Mouse (Mus musculus) fibroblast of lung, adult 2 months (primary cell): ENCODE measurements at regions not wholly inside any gene's neighbourhood (a gene's known extent, or its start where the extent isn't known, plus 50 kb on each side); places are given as distances from the start of the nearest gene placed in this dataset.

Source experiments
- DNase-seq: peaks from one replicate; pipeline ENCODE4 v3.0.0-alpha.2; 2011; ENCODE audit warnings: low read depth

DNA sequence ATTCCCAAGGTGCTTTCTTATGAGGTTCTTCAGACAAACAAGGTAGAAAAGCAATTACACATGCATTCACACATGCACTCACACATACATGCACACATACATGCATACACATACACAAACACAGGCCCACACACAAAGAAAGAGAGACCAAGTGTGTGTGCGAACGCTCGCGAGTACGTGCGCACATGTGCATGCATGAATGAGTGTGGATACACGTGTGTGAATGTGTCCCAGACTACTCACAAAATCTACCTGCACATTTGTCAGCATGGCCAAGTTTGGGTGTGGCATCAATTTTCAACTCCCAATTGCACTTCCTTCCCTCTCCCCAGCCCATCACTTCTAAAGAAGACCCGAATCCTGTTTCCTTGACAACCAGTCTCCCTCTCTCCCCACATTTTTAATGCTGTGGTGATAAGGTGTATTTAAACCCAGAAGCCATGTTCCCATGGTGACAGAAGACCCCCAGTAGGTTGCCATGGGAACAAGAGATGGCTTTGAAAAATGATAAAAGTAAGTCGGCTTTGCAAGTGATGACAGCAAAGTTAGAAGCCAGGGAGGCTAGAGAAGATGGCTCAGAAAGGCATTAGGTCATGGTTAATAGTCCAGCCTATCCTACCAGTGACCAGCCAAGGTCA lies 206.3 kb downstream of the Rpl10-ps3 start:
- no peak for DNase-seq

DNA sequence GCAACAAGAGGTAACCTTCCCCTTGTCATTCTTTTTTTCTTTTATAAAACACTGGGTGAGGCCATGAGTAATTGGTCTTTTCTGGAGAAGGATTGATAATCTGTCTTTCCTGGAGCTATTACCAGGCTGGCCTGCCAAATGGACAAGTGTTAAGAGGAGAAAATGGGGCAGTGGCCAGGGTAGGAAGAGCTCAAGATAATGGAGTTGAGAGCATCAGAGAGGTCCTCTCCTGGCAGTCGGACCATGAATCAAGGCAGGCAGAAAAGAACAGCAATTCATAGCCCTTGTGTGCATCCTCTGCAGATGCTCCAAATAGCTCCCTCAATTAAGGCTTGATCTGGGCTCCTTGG lies 208.2 kb downstream of the Rpl10-ps3 start:
- no peak for DNase-seq

DNA sequence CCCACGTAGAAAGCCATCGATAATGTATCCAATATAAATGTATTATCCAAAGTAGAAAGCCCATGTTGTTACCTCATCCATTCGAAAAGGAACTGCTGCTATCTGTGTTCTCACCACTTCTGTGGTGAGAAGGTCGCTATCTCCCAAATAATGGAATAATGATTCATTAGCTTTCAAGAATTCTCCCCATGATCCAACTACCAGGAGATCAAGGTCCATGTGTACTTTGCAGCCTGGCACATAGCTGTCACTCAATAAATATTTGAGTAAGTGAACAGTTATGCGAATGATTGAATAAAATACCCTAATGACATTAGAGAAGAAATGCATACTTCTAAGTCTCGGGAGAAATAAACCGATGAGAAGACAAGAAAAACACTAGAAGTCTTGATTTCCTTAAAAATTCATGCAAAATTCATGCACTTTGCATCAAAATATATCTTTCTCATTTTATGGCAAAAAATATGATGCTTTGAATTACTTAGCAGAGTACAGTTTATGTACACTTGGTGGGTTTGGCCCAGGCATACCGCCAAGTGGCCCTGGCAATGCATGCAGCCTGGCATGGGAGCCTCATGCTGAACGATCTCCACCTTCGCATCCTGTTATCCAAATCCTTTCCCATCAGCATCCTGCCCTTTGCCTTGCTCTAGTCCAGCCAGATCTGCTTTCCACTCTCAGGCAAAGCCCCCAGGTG lies 208.7 kb downstream of the Rpl10-ps3 start:
- no peak for DNase-seq

DNA sequence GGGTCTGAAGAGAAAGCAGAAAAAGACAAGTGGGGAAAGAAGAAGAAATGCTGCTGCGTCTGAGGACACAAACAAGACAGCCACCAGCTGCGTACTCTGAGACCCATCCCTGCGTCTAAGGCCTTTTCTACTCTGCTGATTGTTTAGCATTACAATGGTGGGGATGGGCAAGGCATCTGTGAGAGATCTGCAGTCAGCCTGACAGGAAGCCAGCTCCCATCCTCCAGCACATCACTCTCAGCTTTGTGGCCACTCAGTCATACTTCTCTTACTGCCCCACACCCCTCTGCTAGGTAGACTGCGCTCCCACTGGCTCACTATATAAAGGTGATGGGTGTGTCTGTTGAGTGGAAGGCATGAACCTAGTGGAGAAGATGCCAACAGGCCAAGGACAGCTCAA lies 220.5 kb downstream of the Rpl10-ps3 start:
- DNase-seq = no peak

DNA sequence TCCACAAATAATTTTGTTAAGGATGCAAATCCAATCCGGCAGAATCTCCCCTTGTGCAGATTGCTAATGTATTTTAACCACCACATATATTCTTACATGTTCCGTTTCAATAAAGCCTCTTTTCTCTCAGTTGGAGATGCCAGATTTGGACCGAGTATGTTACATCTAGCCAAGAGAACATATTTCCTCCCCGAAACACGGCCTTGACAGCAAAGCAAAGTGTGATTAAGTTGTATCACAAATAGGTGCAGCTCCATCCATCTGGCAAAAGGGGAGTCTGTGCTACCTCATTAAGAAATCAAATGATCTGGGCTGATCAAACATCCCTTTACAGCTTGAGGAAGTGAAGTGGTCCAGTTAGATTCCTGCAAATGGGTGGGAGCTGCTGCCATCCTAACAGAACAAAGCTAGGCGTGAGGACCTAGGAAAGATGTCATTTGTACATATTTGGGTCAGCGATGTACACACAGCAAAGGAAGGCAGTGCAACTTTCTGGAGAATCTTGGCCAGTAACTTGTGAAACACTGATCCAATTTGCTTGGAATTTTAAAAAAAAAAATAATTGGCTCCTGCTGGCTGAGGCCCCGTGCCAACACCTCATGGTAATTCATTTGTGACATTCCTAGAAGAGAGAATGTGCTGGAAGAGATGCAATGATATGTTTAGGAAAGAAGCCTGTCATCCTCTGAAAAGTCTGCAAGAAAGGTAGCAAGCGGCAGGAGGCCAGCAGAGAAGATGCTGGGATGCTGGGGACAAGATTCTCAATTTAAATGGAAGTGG lies 223.8 kb downstream of the Rpl10-ps3 start:
- DNase-seq = no peak

DNA sequence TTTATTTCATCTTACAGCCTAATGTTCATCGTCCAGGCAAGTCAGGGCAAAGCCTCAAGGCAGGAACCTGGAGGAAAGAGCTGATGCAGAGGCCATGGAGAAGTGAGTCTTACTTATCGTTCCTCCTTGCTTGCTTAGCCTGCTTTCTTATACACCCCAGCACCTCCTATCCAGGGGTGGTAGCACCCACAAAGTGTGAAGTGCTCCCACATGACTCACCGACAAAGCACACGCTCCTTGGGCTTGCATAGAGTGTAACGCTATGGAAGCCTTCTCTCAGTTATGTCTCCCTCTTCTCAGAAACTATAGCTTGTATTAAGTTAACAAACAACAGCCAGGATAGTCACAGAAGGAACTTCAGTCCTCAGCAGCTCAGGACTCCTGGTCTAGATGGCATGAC lies 225.4 kb downstream of the Rpl10-ps3 start:
- no peak for DNase-seq

DNA sequence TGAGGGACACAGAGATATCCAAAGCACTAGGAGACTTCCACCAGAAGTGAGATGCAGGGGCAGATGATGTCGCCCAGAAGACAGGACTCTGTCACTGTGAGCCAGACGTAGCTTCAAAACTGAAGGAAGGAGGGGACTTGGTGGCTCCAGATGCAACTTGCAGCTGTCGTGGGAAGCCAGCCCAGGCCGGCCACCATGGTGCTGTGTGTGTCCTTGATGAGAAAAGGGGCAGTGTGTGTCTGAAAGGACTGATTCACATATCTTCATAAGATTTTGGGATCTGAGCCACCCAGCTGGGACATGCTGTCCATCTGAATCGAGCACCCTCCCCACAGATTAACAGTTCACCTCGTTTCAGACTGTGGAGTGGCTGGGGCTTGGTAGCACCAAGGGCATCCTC lies 226.2 kb downstream of the Rpl10-ps3 start:
- DNase-seq = no peak

DNA sequence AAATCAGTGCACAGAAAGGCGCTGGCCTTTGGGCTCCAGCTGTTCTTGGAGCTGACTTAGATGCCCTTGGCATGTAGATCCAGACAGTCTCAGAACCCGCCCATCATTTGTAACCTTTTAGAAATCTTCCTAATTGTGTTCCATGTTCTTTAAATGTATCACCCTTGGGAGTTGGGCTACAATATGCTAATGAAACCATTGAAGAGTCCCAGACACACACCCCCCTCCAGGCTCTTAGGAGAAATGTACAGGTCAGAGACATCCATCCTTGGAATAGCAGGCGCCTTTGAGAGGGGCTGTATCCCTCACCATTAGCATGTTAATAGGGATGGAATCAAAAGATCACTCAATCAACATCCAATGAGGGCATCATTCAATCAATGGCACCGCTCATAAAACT lies 238.2 kb downstream of the Rpl10-ps3 start:
- DNase-seq = no peak

DNA sequence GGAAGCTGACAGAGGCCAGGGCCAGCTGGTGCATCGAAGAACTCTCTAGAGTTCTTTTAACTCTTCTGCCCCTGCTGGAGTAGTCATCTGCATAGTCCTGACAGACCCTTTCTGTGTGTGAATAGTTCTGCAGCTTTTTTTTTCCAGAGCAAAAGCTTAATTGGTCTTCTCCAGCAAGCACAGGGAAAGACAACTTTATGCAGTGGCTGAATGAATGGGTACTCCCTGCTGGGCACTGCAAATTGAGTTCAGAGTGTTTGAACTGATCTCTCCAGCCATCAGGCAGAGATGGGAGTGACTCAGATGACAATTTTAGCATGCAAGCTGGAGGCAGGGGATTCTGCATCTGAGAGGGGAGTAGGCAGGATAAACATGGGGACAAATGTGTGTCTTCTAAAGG lies 242.0 kb downstream of the Rpl10-ps3 start:
- DNase-seq = no peak

DNA sequence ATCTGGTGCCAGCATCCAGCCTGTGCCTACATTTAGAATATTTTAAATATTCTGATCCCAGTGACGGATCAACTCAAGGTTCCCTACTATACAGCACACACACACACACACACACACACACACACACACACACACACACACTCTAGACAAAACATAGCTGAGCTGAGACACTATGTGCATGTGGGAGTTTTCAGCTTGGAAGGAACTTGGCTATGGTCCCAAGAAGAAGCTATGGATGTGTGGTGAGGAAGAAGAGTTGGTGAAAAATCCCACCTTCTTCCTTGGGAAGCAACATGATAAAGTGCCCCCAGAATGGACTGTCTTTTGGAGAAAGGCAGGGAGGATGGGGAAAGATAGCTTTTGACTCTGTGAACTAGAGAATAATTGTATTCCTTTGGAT lies 243.7 kb downstream of the Rpl10-ps3 start:
- DNase-seq = no peak

DNA sequence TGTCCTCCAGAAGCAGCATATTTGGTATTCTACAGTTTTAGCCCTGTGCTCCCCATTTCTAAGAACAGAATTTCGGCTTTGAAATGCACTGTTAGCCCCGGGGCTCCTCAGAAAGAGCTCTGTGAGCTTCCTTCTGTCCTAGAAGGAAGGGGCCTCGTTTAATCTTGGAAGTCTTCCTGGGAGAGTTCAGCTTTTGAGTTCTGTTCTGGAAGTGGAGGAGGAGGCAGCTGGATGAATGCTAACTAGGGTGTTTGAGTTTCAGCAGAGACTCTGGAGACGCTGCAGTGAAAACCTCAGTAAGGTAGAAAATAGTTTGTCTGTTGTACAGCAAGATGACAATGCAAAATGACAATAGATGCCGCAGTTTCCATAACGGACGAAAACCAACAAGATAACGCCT lies 253.8 kb downstream of the Rpl10-ps3 start:
- DNase-seq = no peak

DNA sequence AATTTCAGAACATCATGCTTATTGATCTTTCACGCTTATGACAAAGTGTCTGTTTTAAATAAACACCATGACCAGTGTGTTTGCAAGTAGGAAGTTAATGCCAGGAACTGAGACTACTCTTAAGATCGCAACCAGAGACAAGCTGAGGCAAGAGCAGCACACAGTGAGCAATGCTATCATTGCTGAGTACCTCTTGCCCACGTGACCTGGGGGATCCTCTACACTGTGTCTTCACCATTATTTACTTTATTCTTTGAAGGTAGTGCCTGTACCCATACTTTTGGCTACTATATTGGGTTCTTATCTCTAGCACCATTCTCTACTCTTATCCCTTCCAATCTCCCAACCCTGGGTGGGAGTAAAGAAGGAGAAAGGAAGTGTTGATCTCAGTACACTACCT lies 254.9 kb downstream of the Rpl10-ps3 start:
- DNase-seq = no peak

DNA sequence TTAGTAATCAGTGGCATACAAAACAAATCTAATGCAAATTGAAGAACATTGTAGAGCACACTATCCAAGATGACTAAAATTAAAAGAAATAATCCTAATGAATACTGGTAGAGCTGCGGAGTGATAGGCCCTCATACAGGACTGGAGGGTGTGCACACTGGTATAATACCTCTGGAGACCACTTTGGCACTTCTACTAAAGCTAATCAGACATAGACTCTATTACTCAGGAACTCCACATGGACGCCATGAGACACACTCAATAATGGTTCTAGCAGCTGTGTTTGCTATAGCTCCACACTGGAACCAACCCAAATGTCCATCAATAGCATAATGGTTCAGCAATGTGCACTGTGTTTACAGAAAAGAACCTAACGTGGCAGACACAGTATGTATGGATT lies 264.6 kb downstream of the Rpl10-ps3 start:
- no peak for DNase-seq

DNA sequence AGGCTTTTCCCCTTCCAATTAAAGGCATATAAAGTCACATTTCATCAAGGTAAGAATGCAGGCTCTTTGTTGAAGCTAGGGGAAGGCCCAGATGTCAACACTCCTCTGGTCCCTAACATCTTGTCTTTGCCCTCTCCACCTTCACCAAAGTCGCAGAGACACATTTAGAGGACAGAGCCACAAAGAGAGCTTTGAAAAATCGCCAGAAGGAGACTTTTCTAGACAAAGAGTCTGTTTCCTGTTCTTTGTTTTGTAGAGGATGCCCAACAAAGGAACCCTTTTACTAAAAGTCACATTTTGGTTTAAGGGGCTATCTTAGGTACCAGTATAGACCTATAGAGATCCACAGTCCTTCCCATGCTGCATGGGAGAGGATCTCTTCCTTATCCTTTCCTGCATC lies 269.9 kb upstream of the Ncam1 start:
- DNase-seq = no peak

DNA sequence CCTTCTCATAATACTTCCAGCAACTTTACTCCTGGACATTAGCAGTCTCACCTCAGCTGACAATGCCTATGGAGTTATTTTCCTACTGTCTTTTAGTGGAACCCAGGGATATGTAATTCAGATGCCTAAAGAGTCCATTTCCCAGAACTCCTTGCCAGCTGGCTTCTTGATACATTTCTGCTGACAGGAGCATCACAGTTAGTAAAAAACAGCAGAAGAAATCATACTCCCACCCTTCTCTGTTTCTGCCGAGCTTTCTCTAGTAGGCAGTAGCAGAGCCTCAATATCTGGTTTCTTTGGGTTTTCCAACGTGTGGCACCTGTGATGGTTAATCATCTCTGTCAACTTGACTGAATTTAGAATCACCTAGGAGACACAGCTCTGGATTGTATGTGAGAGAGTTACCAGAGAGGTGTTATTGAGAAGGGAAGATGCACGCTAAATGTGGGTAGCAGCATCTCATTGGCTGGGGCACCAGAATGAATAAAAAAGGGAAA lies 269.1 kb upstream of the Ncam1 start:
- no peak for DNase-seq

DNA sequence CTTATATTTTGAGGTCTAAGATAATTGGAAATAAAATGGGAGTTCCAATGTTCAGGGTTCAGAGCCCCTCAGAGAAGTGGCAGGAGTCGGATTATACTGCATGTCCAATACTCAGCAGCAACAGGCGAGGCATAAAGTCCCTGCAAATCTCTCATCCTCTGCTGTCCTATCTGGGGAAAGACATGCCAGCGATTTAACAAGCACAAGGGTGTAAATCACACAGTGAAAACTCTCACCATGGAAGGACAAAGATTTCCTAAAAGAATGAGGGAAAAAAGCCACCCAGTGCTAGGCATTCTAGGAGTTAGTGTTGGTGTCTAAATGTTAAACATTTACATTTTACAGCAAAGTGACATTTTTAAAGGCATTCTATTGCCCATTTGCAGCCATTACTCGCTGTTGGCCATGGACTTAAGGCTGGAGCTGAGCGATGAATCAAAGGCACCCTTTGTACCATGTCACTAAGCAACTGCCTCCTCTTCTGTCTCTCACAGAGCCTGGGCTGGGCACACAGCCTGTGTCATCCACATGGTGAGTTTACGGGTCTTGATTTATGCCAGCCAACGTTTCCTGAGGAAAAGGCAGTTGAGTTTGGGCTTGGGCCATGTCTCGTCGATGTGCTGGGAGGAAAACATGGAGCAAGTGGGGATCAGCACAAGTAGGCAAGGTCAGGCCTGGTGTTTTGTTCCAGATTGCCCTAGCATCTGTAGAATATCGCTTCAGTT lies 265.9 kb upstream of the Ncam1 start:
- DNase-seq = no peak

DNA sequence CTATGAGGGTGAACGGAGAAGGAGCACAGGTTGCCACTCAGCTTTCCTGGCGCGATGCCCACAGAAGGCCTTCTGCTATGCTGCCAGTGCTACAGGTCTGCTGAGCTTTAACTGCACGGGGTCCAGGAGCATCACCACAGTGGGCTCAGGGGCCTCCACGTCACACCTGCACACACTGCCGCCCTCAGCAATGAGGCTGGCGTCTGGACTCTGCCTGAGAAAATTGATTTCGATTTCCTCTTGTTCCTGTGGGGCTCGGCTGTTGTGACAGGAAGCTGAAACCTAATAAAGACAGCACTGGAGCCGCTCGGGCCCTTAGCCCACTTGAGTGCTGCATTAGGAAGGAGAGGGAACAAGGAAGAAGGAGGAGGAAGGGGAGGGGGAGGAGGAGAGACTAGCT lies 239.5 kb upstream of the Ncam1 start:
- DNase-seq = no peak

DNA sequence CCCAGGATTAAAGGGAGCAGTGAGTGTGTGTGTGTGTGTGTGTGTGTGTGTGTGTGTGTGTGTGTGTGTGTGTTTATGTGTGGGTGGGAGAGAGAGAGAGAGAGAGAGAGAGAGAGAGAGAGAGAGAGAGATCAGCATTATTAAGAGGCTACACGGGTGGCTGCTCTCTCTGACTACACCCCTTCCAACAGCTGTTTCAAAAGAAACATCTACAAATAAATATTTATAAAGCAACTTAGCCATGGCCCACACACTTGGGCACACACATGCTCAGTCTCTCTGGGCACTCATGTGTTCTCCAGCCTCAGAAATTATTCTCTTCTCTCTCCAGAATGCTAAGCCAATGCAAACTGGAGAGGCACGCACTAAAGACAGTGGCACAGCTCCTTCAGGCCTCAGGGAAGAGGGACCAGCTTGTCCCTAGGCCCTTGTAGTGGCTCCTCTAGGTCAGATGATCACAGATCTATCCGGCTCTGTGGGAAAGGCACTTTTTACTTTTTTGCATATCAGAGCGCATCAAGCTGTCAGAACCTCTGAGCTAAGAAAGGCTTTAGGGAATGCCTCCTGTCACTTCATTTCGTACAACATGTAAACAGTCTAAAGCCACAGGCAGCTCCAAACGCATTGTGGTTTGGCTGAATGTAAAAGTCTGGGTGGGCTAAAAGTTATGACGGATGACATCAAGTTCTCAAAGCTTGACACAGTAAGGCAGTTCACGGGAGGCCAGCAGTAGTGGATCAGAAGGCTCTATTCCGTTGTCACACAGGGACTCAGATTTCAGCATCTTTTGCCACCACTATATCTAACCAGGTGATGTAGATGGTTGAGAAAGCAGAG lies 233.8 kb upstream of the Ncam1 start:
- DNase-seq = no peak

DNA sequence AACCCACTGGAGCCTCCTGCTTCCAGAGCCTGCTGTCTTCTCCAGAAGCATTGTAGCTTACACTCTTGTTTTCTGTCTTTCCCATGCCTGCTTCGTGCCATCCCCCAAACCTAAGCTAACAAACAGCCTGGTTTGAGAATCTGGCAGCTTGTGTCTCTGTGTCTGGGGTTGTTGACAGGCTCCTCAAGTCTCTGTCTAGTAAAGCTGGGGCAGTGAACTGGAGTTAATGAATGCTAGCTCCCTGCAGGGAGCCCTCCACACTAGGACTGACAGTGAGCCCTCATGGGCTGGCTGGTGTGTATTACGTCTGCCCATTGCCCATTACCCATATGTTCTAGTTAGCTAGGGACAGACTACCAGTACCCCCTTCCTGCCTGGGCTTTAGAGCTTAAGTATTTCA lies 232.6 kb upstream of the Ncam1 start:
- no peak for DNase-seq

DNA sequence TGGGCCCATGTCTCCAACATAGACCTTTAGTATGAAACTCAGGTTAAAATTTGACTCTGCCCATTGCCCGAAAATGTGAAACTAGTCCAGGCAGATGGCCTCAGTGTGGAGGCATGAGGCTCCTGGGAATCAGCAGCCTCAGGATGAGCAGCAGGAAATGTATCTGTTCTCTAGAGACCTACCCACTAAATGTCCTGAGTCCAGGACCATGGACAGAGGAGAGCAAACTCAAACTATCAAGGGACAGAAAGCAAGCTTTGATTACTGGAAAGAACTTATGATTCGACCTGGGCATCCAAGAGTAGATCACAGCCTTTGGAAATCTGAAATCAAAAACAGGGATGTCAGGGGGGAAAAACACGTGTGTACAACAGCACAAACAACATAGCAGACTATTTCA lies 230.3 kb upstream of the Ncam1 start:
- no peak for DNase-seq

DNA sequence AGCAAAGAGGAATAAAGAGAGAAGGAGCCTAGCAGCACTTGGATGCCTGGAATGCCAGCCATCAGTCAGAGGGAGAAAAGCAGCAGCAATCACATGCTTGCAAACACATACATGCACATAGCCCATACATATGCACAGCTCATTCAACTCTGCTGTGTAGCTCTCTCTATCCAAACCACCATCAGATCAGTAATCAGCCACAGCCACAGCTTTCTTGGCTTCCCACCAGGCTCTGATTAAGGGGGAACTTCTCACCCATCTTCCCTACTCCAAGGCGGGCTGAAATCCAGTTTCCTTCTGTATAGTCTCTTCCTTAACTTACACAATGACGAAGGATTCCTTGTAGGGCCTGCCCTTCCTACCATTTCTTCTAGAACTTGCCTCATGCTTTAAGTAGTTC lies 229.8 kb upstream of the Ncam1 start:
- no peak for DNase-seq

DNA sequence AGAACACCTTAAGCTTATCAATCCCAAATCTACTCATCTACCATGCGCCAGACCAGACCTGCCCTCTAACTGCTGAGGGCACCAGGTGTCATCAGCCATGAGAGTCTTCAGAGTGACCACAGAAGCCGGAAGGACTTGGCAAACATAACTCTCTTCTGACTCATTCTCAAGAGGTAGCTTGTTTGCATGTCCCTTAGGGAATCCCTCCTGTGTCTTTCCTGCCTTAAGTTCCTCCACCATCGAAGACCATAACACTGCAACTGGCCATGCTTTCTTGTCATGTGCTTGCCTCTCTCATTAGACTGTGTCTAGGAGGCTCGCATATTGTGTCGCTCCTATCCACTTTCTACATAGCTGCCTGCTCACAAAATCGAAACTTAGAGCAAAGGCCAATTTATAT lies 226.1 kb upstream of the Ncam1 start:
- DNase-seq = no peak
